Mouse (Mus musculus) layer of hippocampus, adult 2 months (tissue): Measurements from ENCODE around the gene Nf1. TPM values are rescaled to one million over a fixed set of nuclear protein-coding genes. Genes with fewer than 3 reads are reported as not detected.

Experiments
- DNase-seq, 2 experiments: peaks; one replicate each; pipeline ENCODE4 v3.0.0; 2022; ENCODE audit warnings: low spot score in 2 of 2
- H3K27ac ChIP-seq: fragments of 200-600 bp; 2 replicates; pipeline ENCODE4 v1.8.1; 2022
- H3K4me3 ChIP-seq: fragments of 200-600 bp; 2 replicates; pipeline ENCODE4 v1.8.1; 2022; ENCODE audit warnings: mild to moderate bottlenecking
- CTCF ChIP-seq: fragments of 200-600 bp; conservative IDR thresholded peaks from 2 replicates; pipeline ENCODE4 v1.8.1; 2022; ENCODE audit warnings: antibody characterized with exemption, mild to moderate bottlenecking, moderate library complexity
- total RNA-seq, 2 experiments: library from RNA; stranded (reverse); gene quantifications; 2 replicates each; pipeline ENCODE4 v1.2.3; 2021

Nf1 gene
- total RNA-seq, 2 experiments from 2014 or later = 106 to 115 TPM

GRCm38 (mm10) chr11:79568197-79568911, 228.9 kb downstream of the Nf1 start:
- DNase-seq = no peak
- Histone ChIP-seq H3K27ac (no peak overlapping the region), H3K4me3 (no peak overlapping the region)
- no peak for TF ChIP-seq CTCF

- no peak overlapping the region for H3K27ac ChIP-seq
- H3K4me3 ChIP-seq = no peak overlapping the region
- no peak for DNase-seq
- no peak for TF ChIP-seq CTCF
Measured at GRCm38 (mm10) chr11:79570319-79570718, 230.8 kb downstream of the Nf1 start.

DNA sequence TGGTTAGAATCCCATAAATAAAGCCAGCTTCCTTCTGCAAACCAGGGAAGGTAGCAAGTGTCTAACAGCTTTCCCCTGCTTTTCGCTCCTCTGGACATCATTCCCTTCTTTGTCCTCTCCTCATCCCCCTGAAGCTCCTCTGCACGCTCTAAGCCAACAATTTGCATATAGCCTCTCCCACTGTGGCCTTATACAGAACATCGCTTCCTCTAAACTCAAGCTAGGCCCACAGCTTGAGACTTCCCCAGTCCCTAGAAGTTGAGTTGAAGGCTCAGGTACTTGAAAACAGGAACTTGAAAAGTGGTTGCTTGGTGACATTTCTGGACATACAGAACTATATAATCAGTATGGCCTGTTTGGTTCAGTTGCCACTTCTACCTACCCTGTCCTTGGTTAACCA, 234.3 kb downstream of the Nf1 start:
- H3K27ac ChIP-seq = no peak overlapping the region
- H3K4me3 ChIP-seq = no peak overlapping the region
- no peak for TF ChIP-seq CTCF
- DNase-seq = no peak

DNA sequence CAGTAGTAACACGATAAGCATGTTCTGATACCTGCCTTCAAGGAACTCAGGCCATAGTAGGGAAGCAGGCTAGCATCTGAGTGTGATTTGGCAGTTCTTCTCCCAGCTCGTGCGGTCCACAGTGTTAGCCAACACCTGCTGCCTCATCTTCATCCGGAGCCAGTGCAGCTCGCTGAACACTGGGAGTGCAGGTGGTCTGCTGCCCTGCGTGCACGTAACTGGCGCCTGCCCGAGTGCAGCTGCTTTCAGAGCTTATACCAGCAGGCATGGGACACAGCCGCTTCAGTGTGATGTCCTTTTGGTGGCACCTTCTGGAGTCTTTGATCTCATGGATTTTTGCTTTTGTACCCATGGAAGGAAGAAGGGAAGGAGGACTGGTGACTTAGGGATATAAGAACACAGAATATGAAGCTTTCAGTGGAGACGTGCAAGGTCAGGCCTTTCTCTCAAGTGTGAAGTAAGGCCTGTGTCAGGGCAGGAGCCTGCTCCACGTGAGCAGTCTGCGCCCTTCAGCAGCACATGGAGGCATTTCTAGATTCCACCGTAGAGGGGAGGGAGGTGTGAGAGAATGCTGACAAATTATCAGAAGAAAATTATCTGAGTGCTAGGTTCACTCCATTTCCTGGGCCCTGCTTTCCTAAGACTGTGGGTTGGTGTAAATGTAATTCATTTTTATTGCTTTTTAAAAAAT, 236.0 kb downstream of the Nf1 start:
- TF ChIP-seq CTCF = no peak
- Histone ChIP-seq H3K4me3 (no peak overlapping the region), H3K27ac (0 out of 2 replicates have a peak overlapping the region, but pooled peaks have one; percentile 10)
- DNase-seq = no peak

- Histone ChIP-seq H3K4me3 (no peak overlapping the region), H3K27ac (peak overlapping the region; percentile 65)
- TF ChIP-seq CTCF = peak; percentile 93
- peak; percentile 76 to 87 for DNase-seq
Measured at GRCm38 (mm10) chr11:79577741-79578140, 238.2 kb downstream of the Nf1 start.

- no peak for DNase-seq
- TF ChIP-seq CTCF = peak; percentile 58
- no peak overlapping the region for H3K4me3 ChIP-seq
- H3K27ac ChIP-seq = no peak overlapping the region
Measured at GRCm38 (mm10) chr11:79580660-79581059, 241.2 kb downstream of the Nf1 start.

DNA sequence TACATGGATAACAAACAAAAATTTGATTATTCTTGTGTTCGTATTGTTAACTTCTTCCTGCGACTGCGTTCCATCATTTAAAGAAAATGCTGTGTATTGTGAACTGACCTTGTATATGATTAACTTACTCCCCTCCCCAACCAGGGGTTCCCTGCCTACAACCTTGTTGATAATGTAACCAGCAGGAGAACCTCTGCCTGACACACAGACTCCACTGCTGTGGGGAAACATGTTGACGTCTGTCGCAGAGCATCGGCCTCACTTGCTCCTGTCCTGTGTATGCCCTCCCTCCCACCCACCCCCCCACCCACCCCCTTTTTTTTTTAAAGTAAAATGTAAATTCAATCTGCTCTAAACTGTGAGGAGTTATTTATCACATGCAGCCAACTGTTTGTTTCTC, 241.8 kb downstream of the Nf1 start:
- TF ChIP-seq CTCF = no peak
- no peak overlapping the region for H3K27ac ChIP-seq
- H3K4me3 ChIP-seq = no peak overlapping the region
- no peak for DNase-seq

DNA sequence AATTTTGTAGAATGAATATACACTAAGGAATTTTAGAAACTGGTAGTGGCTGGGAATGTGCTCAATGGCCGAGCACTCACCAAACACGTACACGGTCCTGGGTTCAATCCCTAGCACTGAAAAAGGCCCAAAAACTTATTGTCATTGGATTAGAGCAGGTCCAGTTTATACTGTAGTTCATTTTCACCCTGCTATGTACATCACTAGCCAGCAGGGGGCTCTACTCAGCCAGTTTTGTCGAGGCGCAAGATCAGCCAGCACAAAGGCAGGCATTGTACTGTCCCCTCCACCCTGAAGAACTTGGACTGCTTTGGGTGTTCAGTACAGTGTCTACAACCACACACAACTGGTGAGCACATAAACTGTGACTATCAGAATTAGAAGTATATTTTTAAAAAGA, 244.7 kb downstream of the Nf1 start:
- TF ChIP-seq CTCF = peak; percentile 90
- peak; percentile 80 to 81 for DNase-seq
- Histone ChIP-seq H3K4me3 (no peak overlapping the region), H3K27ac (0 out of 2 replicates have a peak overlapping the region, but pooled peaks have one; percentile 23)

DNA sequence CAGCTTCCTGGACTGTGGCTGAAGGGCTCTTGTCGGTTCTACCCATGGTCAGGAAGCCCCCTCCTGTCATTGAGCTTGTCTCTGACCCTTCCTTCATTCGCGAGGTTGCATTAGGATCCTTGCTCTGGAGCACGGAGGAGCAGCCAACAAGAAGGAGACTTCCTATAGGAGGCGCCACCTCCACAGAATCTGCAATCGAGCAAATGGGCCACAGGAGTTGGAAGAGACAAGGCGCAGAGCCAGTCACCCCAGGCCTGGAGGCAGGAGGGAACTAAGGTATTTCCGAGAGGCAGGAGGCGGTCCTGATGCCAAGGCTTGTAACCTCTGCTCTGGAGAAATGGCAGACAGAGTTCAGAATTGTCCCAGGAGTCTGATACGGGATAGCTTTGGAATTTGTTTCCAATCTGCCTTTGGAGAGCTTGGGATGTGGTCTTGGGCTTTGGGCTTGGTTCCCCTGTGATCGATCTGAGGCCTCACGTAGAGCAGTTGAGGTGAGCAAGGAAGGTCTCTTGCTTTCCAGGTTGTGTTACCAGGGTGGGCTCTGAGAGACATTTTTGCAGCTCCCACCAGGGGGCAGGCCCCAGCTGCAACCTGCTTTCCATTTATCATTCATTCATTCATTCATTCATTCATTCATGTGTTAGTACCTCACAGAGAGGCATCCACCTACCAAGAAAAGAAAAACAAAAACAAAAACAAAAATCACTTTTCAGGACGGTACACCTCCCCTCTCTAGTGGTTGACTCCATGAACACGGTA, 250.0 kb downstream of the Nf1 start:
- peak in 1 of 2 experiments; percentile 56 for DNase-seq
- Histone ChIP-seq H3K4me3 (no peak overlapping the region), H3K27ac (no peak overlapping the region)
- TF ChIP-seq CTCF = peak; percentile 63

DNA sequence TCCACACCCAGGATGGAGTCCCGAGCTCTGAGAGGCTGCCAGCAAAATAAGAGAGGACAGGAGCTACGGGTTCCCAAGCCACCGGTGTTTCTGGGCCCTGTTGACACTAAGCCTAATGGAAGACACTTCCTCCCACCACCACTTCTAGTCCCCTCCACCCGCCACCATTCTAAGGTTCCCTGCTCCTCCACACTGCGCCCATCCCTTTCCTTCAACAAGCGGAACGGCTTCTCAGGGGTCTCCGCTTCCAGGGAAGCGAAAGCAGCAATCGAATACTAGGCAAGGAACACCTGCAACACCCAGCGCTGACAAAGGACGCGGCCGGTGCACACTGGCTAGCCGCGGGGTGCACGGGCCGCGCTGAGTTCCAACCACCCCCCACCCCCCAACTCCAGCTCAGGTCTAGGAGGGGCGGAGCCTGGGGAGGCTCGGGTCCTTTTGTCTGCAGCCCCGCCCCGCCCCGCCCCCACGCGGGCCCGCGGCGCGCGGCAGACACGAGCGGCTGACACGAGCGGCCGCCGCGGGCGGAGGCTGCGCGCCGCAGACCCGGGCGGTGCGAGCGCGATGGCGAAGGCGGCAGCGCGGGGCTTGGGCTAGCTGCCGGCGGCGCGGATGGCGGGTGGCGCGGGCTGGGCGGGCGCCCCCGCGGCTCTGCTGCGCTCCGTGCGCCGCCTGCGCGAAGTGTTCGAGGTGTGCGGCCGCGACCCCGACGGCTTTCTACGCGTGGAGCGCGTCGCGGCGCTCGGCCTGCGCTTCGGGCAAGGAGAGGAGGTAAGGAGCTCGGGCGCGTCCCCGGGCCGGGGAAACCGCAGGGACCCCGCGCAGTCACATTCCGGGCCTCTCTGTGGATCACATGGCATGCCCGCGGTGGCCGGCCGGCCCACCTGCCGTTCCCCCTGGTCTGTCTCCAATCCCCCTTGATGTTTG, 251.4 kb downstream of the Nf1 start, which contains the start of gene Rab11fip4:
Gene Rab11fip4, plus strand, starts transcription at position 549 of the 927 bp plus-strand sequence.
- TF ChIP-seq CTCF = no peak
- Histone ChIP-seq H3K27ac (peak within 1 kb of the TSS; percentile 94), H3K4me3 (peak within 1 kb of the TSS; percentile 79)
- peak in 1 of 2 experiments; percentile 55 for DNase-seq

GRCm38 (mm10) chr11:79591591-79591975, 252.1 kb downstream of the Nf1 start:
- no peak for DNase-seq
- no peak for TF ChIP-seq CTCF
- Histone ChIP-seq H3K27ac (peak overlapping the region; percentile 94), H3K4me3 (peak overlapping the region; percentile 79)

DNA sequence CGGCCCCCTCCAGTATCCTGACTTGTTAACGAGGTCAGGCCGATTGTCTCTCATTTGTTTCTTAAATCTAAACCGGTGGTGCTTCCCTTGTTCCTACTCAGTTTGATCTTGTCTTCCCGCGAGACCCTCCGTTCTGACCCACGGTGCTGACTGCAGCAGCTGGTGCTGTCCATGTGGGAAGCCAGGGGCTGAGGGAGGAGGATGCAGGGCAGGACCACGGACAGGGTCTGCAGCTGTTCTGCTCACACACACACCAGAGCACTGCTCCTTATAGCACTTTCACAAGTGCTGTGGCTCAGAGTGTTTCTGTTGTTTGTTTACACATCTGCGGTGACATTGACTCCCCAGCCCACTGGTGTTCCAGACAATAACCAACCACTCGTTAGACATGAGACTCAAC, 254.0 kb downstream of the Nf1 start:
- Histone ChIP-seq H3K4me3 (no peak overlapping the region; the same call in 1 of the 2 replicates), H3K27ac (no peak overlapping the region)
- TF ChIP-seq CTCF = no peak
- no peak for DNase-seq
